Mouse (Mus musculus): ENCODE data around the gene Klk10.

GRCm38 (mm10) chr7:43771916-43772315 is 8.9 kb upstream of the Klk10 start:
- TF ChIP-seq POLR2A (IDR thresholded peaks at IDR 0.05; ENCODE audit: control insufficient read depth, low read depth, low read length) = no peak
- TF ChIP-seq CTCF (IDR thresholded peaks at IDR 0.05; ENCODE audit: control insufficient read depth, insufficient read depth, insufficient replicate concordance, low read depth, low read length) = no peak

Data from testis, adult 2 months (tissue).